Mouse (Mus musculus): ENCODE measurements at regions not wholly inside any gene's neighbourhood (a gene's known extent, or its start where the extent isn't known, plus 50 kb on each side); places are given as distances from the start of the nearest gene placed in this dataset.

GRCm38 (mm10) chr10:17599246-17599645 is 123.8 kb upstream of the Cited2 start:
- H3K4me3 ChIP-seq, result no peak overlapping the region
- H3K9ac ChIP-seq (replicated peaks), result no peak overlapping the region
- H3K27ac ChIP-seq (replicated peaks), result no peak overlapping the region
- 89% methylated on average over 10 of the region's 10 CpGs for WGBS
- no peaks in the 10 kb centered on the region for H3K36me3 ChIP-seq
- no peaks in the 10 kb centered on the region for H3K9me3 ChIP-seq
- no peak overlapping the region for H3K4me2 ChIP-seq (replicated peaks)
- no peaks in the 10 kb centered on the region for H3K27me3 ChIP-seq
- ATAC-seq (ENCODE audit: low FRiP score, low read depth), result no peak
- 0 out of 2 replicates have a peak, but pooled peaks cover 9% of the 10 kb centered on the region for H3K4me1 ChIP-seq

DNA sequence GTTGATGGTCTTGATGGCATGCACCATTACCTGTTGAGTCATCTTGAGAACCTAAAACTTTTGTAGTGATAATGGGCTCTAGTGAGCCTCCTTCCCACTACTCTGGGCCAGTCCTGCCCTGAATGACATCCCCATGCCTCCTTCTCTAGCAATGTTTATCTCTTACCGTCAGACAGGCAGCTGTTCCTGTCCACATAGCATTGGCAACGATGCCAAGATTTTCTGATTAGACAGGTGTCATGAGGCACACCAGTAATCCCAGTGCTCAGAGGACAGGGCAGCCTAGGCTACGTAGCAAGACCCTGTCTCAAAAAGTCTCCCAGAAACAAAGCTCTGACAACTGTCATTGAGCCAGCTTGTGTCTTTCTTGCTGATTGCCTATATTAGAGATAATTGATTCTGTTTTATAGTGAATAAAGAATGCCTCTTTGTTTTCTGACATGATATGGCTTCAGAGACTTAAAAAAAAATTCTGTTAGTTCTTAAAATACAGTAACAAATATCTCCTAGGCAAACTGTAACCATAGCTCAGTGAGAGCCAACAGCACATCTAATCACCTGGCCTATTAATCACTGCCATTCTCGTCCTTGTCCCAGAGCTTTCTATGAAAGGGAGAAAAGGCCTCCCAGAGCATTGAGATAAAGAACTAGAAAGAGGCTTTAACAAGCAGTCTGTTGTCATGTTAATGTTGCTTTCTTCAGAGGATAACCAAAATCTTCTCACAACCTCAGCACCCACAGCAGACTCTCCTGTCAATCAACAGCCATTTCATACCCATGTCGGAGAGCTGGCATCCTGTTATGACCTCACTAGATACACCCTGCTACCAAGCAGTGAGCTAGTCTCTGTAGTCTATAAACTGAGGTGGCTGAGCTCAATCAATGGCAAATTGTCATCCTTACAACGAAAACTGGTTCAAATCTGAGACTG is 122.9 kb upstream of the Cited2 start:
- H3K4me2 ChIP-seq (replicated peaks), result no peak overlapping the region
- H3K36me3 ChIP-seq, result no peaks in the 10 kb centered on the region
- H3K27me3 ChIP-seq, result no peaks in the 10 kb centered on the region
- WGBS, result 51% methylated on average over 6 of the region's 6 CpGs
- no peak overlapping the region for H3K9ac ChIP-seq (replicated peaks)
- no peaks in the 10 kb centered on the region for H3K9me3 ChIP-seq
- H3K27ac ChIP-seq (replicated peaks), result no peak overlapping the region
- peak; percentile 41; the same call in 1 of the 2 replicates for ATAC-seq (ENCODE audit: low FRiP score, low read depth)
- H3K4me3 ChIP-seq, result no peak overlapping the region
- 0 out of 2 replicates have a peak, but pooled peaks cover 9% of the 10 kb centered on the region for H3K4me1 ChIP-seq

GRCm38 (mm10) chr10:17600762-17601108 is 122.3 kb upstream of the Cited2 start:
- H3K27ac ChIP-seq (replicated peaks), result no peak overlapping the region
- no peaks in the 10 kb centered on the region for H3K36me3 ChIP-seq
- H3K4me1 ChIP-seq, result 0 out of 2 replicates have a peak, but pooled peaks cover 9% of the 10 kb centered on the region
- WGBS, result 77% methylated on average over 3 of the region's 3 CpGs
- no peaks in the 10 kb centered on the region for H3K27me3 ChIP-seq
- no peak overlapping the region for H3K4me2 ChIP-seq (replicated peaks)
- H3K4me3 ChIP-seq, result no peak overlapping the region
- no peak for ATAC-seq (ENCODE audit: low FRiP score, low read depth)
- no peak overlapping the region for H3K9ac ChIP-seq (replicated peaks)
- H3K9me3 ChIP-seq, result no peaks in the 10 kb centered on the region

- no peak overlapping the region for H3K4me3 ChIP-seq
- no peak overlapping the region for H3K4me2 ChIP-seq (replicated peaks)
- no peaks in the 10 kb centered on the region for H3K27me3 ChIP-seq
- H3K27ac ChIP-seq (replicated peaks), result no peak overlapping the region
- no peaks in the 10 kb centered on the region for H3K36me3 ChIP-seq
- no peak overlapping the region for H3K9ac ChIP-seq (replicated peaks)
- WGBS, result 79% methylated on average over 2 of the region's 2 CpGs
- no peak for ATAC-seq (ENCODE audit: low FRiP score, low read depth)
- 0 out of 2 replicates have a peak, but pooled peaks cover 9% of the 10 kb centered on the region for H3K4me1 ChIP-seq
- no peaks in the 10 kb centered on the region for H3K9me3 ChIP-seq
Measured at GRCm38 (mm10) chr10:17602446-17602845, 120.6 kb upstream of the Cited2 start.

- no peaks in the 10 kb centered on the region for H3K27me3 ChIP-seq
- H3K4me3 ChIP-seq, result no peak overlapping the region
- H3K27ac ChIP-seq (replicated peaks), result no peak overlapping the region
- no peak overlapping the region for H3K9ac ChIP-seq (replicated peaks)
- no peak overlapping the region for H3K4me2 ChIP-seq (replicated peaks)
- H3K9me3 ChIP-seq, result no peaks in the 10 kb centered on the region
- 87% methylated on average over 7 of the region's 7 CpGs for WGBS
- H3K4me1 ChIP-seq, result no peaks in the 10 kb centered on the region
- no peak for ATAC-seq (ENCODE audit: low FRiP score, low read depth)
- no peaks in the 10 kb centered on the region for H3K36me3 ChIP-seq
Measured at GRCm38 (mm10) chr10:17608220-17608619, 114.8 kb upstream of the Cited2 start.

DNA sequence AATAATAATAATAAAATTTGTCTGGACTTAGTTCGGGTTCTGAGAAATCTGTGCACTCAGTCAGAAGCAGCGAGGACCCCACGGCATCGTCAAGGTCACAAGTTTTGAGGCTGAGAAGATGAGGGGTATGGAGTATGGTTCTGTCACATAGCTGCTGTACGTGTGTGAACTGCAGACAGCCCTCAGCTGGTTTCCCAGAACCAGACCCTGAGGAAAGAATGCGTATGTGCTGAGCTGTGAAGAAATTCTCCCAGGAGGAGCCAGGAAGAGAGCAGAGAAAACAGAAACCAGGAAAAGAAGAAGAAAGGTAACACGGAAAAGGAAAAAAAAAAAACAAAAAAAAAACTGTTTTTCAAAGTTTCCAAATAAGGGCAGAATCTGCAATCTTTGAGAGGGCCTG is 112.4 kb upstream of the Cited2 start:
- Histone ChIP-seq H3K4me2 (replicated peaks) (no peak overlapping the region), H3K27ac (replicated peaks) (no peak overlapping the region), H3K9ac (replicated peaks) (no peak overlapping the region), H3K4me3 (no peak overlapping the region), H3K4me1 (no peaks in the 10 kb centered on the region), H3K27me3 (no peaks in the 10 kb centered on the region), H3K36me3 (no peaks in the 10 kb centered on the region), H3K9me3 (no peaks in the 10 kb centered on the region)
- 88% methylated on average over 7 of the region's 7 CpGs for WGBS
- no peak for ATAC-seq (ENCODE audit: low FRiP score, low read depth)

DNA sequence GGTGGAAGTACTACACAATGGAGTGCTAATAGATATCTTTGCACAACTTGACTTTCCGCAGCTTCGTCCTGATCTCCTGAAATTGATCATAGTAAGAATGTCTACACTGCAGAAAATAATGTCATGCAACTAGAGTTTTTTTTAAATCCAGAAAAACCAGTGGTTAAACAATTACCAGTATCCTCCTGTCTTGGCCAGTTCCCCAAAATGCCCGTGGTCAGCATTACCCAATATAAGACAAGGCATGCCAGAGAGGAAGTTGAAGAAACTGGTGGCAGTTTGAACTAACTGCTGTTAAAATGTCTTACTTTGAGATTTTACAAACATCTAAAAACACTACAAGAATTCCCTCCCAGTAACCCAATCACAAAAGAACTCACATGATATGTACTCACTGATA is 109.7 kb upstream of the Cited2 start:
- no peak overlapping the region for H3K4me2 ChIP-seq (replicated peaks)
- no peaks in the 10 kb centered on the region for H3K36me3 ChIP-seq
- no peaks in the 10 kb centered on the region for H3K9me3 ChIP-seq
- H3K4me3 ChIP-seq, result no peak overlapping the region
- WGBS, result 93% methylated on average over 3 of the region's 3 CpGs
- no peak for ATAC-seq (ENCODE audit: low FRiP score, low read depth)
- no peaks in the 10 kb centered on the region for H3K4me1 ChIP-seq
- no peak overlapping the region for H3K27ac ChIP-seq (replicated peaks)
- H3K9ac ChIP-seq (replicated peaks), result no peak overlapping the region
- H3K27me3 ChIP-seq, result no peaks in the 10 kb centered on the region

- Histone ChIP-seq H3K4me2 (replicated peaks) (no peak overlapping the region), H3K9ac (replicated peaks) (no peak overlapping the region), H3K27me3 (no peaks in the 10 kb centered on the region), H3K27ac (replicated peaks) (no peak overlapping the region), H3K4me1 (no peaks in the 10 kb centered on the region), H3K36me3 (no peaks in the 10 kb centered on the region), H3K9me3 (no peaks in the 10 kb centered on the region), H3K4me3 (no peak overlapping the region)
- 88% methylated on average over 1 of the region's 1 CpGs for WGBS
- no peak for ATAC-seq (ENCODE audit: low FRiP score, low read depth)
Measured at GRCm38 (mm10) chr10:17618024-17618423, 105.0 kb upstream of the Cited2 start.

DNA sequence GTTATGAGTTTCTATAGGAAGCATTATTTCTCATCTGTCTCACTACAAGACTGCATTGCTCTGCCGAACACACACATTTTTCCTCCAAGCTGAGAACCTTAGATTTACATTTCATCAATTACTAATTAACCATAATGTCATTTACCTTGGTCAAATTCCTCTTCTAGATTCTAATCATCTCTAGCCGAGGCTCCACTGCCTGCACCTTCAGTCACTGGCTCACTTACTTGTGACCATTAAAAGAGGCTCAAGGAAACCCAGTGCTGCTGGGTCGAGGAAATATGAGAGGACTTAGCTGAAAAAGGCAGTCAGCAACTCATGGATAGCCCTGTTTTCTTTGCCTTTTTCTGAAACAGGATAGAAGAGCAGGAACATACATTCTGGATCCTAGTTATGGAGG is 103.4 kb upstream of the Cited2 start:
- Histone ChIP-seq H3K4me1 (no peaks in the 10 kb centered on the region), H3K9ac (replicated peaks) (no peak overlapping the region), H3K4me2 (replicated peaks) (no peak overlapping the region), H3K9me3 (no peaks in the 10 kb centered on the region), H3K27ac (replicated peaks) (no peak overlapping the region), H3K36me3 (no peaks in the 10 kb centered on the region), H3K27me3 (no peaks in the 10 kb centered on the region), H3K4me3 (no peak overlapping the region)
- WGBS, result 78% methylated on average over 3 of the region's 3 CpGs
- ATAC-seq (ENCODE audit: low FRiP score, low read depth), result no peak

DNA sequence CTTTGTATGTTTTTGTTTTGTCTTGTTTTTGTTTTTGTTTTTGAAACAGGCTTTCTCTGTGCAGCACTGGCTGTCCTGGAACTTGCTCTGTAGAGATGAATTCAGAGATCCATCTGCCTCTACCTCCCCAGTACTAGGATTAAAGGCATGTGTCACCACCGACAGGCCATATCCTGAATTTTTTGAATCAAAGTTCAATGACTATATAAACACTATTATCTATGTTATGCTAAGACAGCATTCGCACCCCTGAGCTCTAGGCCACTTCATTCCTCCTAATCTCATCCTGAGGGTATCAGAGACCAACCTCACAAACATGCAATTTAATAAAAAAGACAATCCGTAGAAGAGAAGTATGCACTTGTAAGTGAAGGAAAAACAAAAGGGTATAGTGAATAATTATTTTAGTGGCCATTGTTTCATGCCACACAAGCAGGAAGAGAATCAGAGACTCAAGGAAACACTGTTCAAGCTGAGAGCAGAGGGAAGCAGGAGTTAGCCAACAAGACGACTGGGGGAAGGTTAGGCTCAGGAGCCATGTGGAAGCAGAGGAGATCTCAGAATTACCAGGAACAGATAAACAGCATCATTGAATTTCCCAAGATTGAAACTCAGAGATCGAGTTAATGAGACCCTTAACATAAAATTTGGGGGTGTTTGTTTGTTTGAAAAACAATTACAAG is 101.2 kb upstream of the Cited2 start:
- ATAC-seq (ENCODE audit: low FRiP score, low read depth), result no peak
- Histone ChIP-seq H3K9me3 (no peaks in the 10 kb centered on the region), H3K27me3 (no peaks in the 10 kb centered on the region), H3K27ac (replicated peaks) (no peak overlapping the region), H3K4me3 (no peak overlapping the region), H3K36me3 (no peaks in the 10 kb centered on the region), H3K4me1 (no peaks in the 10 kb centered on the region), H3K9ac (replicated peaks) (no peak overlapping the region), H3K4me2 (replicated peaks) (no peak overlapping the region)
- 71% methylated on average over 5 of the region's 5 CpGs for WGBS

GRCm38 (mm10) chr10:17622802-17623201 is 100.2 kb upstream of the Cited2 start:
- no peak overlapping the region for H3K9ac ChIP-seq (replicated peaks)
- no peaks in the 10 kb centered on the region for H3K9me3 ChIP-seq
- no peaks in the 10 kb centered on the region for H3K27me3 ChIP-seq
- WGBS, result 19% methylated on average over 1 of the region's 1 CpGs
- no peak overlapping the region for H3K4me3 ChIP-seq
- H3K4me2 ChIP-seq (replicated peaks), result no peak overlapping the region
- no peaks in the 10 kb centered on the region for H3K36me3 ChIP-seq
- no peak overlapping the region for H3K27ac ChIP-seq (replicated peaks)
- no peak for ATAC-seq (ENCODE audit: low FRiP score, low read depth)
- H3K4me1 ChIP-seq, result no peaks in the 10 kb centered on the region

DNA sequence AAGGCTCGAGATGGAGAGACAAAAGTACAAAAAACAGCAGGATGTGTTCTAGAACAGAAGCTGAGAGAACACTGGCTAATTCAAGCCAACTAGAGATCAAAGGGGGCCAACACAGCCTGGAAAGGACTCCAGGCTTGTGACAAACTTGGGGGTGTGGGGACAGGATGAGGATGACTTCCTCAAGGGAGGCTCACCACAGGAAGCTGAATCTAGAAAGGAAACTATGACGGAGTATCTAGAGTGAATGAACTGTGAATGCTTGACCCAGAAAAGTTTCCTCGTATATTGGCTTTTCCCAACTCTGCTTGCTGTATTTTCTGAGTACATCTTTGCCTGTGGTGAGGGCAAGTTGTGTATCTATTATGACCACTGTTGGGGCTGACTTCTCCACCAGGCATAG is 93.3 kb upstream of the Cited2 start:
- Histone ChIP-seq H3K27ac (replicated peaks) (no peak overlapping the region), H3K36me3 (no peaks in the 10 kb centered on the region), H3K27me3 (no peaks in the 10 kb centered on the region), H3K4me1 (peaks cover 10% of the 10 kb centered on the region; the same call in 1 of the 2 replicates), H3K9ac (replicated peaks) (no peak overlapping the region), H3K4me2 (replicated peaks) (no peak overlapping the region), H3K4me3 (no peak overlapping the region), H3K9me3 (no peaks in the 10 kb centered on the region)
- ATAC-seq (ENCODE audit: low FRiP score, low read depth), result no peak
- 75% methylated on average over 3 of the region's 3 CpGs for WGBS
